Mouse (Mus musculus): ENCODE measurements around the gene Grin2d. TPM values are rescaled to one million over a fixed set of nuclear protein-coding genes. Genes with fewer than 3 reads are reported as not detected.

Grin2d gene
- polyA plus RNA-seq, 1 experiment from 2014 or later: 0.40 TPM

GRCm38 (mm10) chr7:45880531-45880930 lies 2.4 kb upstream of the Grin2d start:
- no peak for ATAC-seq (ENCODE audit: low read depth)
- no peak overlapping the region for H3K9ac ChIP-seq (ENCODE audit: low read length)
- no peak overlapping the region for H3K27ac ChIP-seq (ENCODE audit: low read length)
- H3K9me3 ChIP-seq (ENCODE audit: control insufficient read depth, low read length): no peaks in the 10 kb centered on the region
- H3K4me3 ChIP-seq (ENCODE audit: low read length): no peak overlapping the region
- H3K4me1 ChIP-seq (replicated peaks; ENCODE audit: control insufficient read depth, insufficient read depth, low read length): no peaks in the 10 kb centered on the region
- WGBS: 93% methylated on average over 4 of the region's 4 CpGs
- no peaks in the 10 kb centered on the region for H3K27me3 ChIP-seq (ENCODE audit: control insufficient read depth, insufficient read depth, low read depth, low read length)
- H3K36me3 ChIP-seq (ENCODE audit: control insufficient read depth, insufficient read depth, low read length): peaks cover 68% of the 10 kb centered on the region
- no peak overlapping the region for H3K4me2 ChIP-seq (ENCODE audit: low read depth, low read length)

DNA sequence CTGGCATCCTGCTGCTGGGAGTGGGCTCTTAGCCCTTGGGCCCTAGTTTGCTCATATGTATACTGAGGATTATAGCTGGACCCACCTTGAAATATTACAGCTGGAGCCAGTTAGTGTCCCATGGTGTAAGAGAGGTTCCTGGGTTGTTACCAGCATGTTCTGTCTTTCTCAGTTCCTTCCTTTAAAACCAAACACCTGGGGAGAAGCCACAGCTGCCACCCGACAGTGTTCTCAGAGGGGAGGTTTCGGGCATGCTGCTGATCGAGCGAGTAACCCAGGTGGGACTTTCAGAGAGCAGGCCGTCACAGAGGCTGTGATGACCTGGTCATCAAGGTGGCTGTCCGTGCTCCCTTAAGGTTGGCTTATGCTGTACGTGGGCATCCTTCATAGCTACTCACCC lies 1.3 kb downstream of the Grin2d start:
- no peak overlapping the region for H3K27ac ChIP-seq (ENCODE audit: low read length)
- ATAC-seq (ENCODE audit: low read depth): no peak
- H3K27me3 ChIP-seq (ENCODE audit: control insufficient read depth, insufficient read depth, low read depth, low read length): peaks cover 2% of the 10 kb centered on the region; the same call in 1 of the 2 replicates
- H3K9me3 ChIP-seq (ENCODE audit: control insufficient read depth, low read length): no peaks in the 10 kb centered on the region
- H3K9ac ChIP-seq (ENCODE audit: low read length): no peak overlapping the region
- 94% methylated on average over 7 of the region's 7 CpGs for WGBS
- H3K4me1 ChIP-seq (replicated peaks; ENCODE audit: control insufficient read depth, insufficient read depth, low read length): peaks cover 17% of the 10 kb centered on the region
- peaks cover 52% of the 10 kb centered on the region for H3K36me3 ChIP-seq (ENCODE audit: control insufficient read depth, insufficient read depth, low read length)
- H3K4me3 ChIP-seq (ENCODE audit: low read length): no peak overlapping the region
- H3K4me2 ChIP-seq (ENCODE audit: low read depth, low read length): no peak overlapping the region

GRCm38 (mm10) chr7:45873061-45873947 lies 4.9 kb downstream of the Grin2d start:
- peak; percentile 52 for ATAC-seq (ENCODE audit: low read depth)
- peaks cover 28% of the 10 kb centered on the region for H3K27me3 ChIP-seq (ENCODE audit: control insufficient read depth, insufficient read depth, low read depth, low read length)
- H3K4me1 ChIP-seq (replicated peaks; ENCODE audit: control insufficient read depth, insufficient read depth, low read length): peaks cover 30% of the 10 kb centered on the region
- H3K27ac ChIP-seq (ENCODE audit: low read length): peak overlapping the region; percentile 91
- H3K9ac ChIP-seq (ENCODE audit: low read length): peak overlapping the region; percentile 97
- WGBS: under 1% methylated on average over 28 of the region's 28 CpGs
- H3K9me3 ChIP-seq (ENCODE audit: control insufficient read depth, low read length): no peaks in the 10 kb centered on the region
- peaks cover 24% of the 10 kb centered on the region for H3K36me3 ChIP-seq (ENCODE audit: control insufficient read depth, insufficient read depth, low read length)
- peak overlapping the region; percentile 62 for H3K4me3 ChIP-seq (ENCODE audit: low read length)
- H3K4me2 ChIP-seq (ENCODE audit: low read depth, low read length): peak overlapping the region; percentile 81

- Histone ChIP-seq H3K4me1 (replicated peaks; ENCODE audit: control insufficient read depth, insufficient read depth, low read length) (peaks cover 34% of the 10 kb centered on the region), H3K36me3 (ENCODE audit: control insufficient read depth, insufficient read depth, low read length) (peaks cover 20% of the 10 kb centered on the region), H3K4me3 (ENCODE audit: low read length) (peak within 1 kb of the TSS; percentile 62), H3K27me3 (ENCODE audit: control insufficient read depth, insufficient read depth, low read depth, low read length) (peaks cover 28% of the 10 kb centered on the region), H3K9me3 (ENCODE audit: control insufficient read depth, low read length) (no peaks in the 10 kb centered on the region), H3K27ac (ENCODE audit: low read length) (peak within 1 kb of the TSS; percentile 91), H3K9ac (ENCODE audit: low read length) (peak within 1 kb of the TSS; percentile 97), H3K4me2 (ENCODE audit: low read depth, low read length) (peak within 1 kb of the TSS; percentile 81)
- WGBS: under 1% methylated on average over 18 of the region's 18 CpGs
- peak; percentile 86 for ATAC-seq (ENCODE audit: low read depth)
Measured at GRCm38 (mm10) chr7:45872624-45873023, 5.6 kb downstream of the Grin2d start, which contains the start of gene Kdelr1. TSS of gene Kdelr1 (plus strand) at chr7:45872772.

GRCm38 (mm10) chr7:45870282-45871058 lies 7.7 kb downstream of the Grin2d start:
- 3% methylated on average over 30 of the region's 30 CpGs for WGBS
- H3K27me3 ChIP-seq (ENCODE audit: control insufficient read depth, insufficient read depth, low read depth, low read length): peaks cover 28% of the 10 kb centered on the region
- H3K9me3 ChIP-seq (ENCODE audit: control insufficient read depth, low read length): no peaks in the 10 kb centered on the region
- no peak for ATAC-seq (ENCODE audit: low read depth)
- peak overlapping the region; percentile 34 for H3K9ac ChIP-seq (ENCODE audit: low read length)
- H3K36me3 ChIP-seq (ENCODE audit: control insufficient read depth, insufficient read depth, low read length): peaks cover 9% of the 10 kb centered on the region; the same call in 1 of the 2 replicates
- peak overlapping the region; percentile 42 for H3K4me2 ChIP-seq (ENCODE audit: low read depth, low read length)
- H3K27ac ChIP-seq (ENCODE audit: low read length): no peak overlapping the region
- H3K4me1 ChIP-seq (replicated peaks; ENCODE audit: control insufficient read depth, insufficient read depth, low read length): peaks cover 35% of the 10 kb centered on the region
- H3K4me3 ChIP-seq (ENCODE audit: low read length): 0 out of 2 replicates have a peak overlapping the region, but pooled peaks have one; percentile 0

GRCm38 (mm10) chr7:45869787-45870186 lies 8.4 kb downstream of the Grin2d start:
- no peak for ATAC-seq (ENCODE audit: low read depth)
- Histone ChIP-seq H3K27me3 (ENCODE audit: control insufficient read depth, insufficient read depth, low read depth, low read length) (peaks cover 28% of the 10 kb centered on the region), H3K36me3 (ENCODE audit: control insufficient read depth, insufficient read depth, low read length) (peaks cover 5% of the 10 kb centered on the region; the same call in 1 of the 2 replicates), H3K9ac (ENCODE audit: low read length) (peak overlapping the region; percentile 43; the same call in 1 of the 2 replicates), H3K9me3 (ENCODE audit: control insufficient read depth, low read length) (no peaks in the 10 kb centered on the region), H3K4me3 (ENCODE audit: low read length) (no peak overlapping the region; the same call in 1 of the 2 replicates), H3K27ac (ENCODE audit: low read length) (no peak overlapping the region), H3K4me1 (replicated peaks; ENCODE audit: control insufficient read depth, insufficient read depth, low read length) (peaks cover 31% of the 10 kb centered on the region), H3K4me2 (ENCODE audit: low read depth, low read length) (peak overlapping the region; percentile 29)
- WGBS: 4% methylated on average over 9 of the region's 14 CpGs

- Histone ChIP-seq H3K4me1 (replicated peaks; ENCODE audit: control insufficient read depth, insufficient read depth, low read length) (peaks cover 25% of the 10 kb centered on the region), H3K27me3 (ENCODE audit: control insufficient read depth, insufficient read depth, low read depth, low read length) (peaks cover 28% of the 10 kb centered on the region), H3K4me3 (ENCODE audit: low read length) (no peak overlapping the region; the same call in 1 of the 2 replicates), H3K27ac (ENCODE audit: low read length) (no peak overlapping the region), H3K9me3 (ENCODE audit: control insufficient read depth, low read length) (no peaks in the 10 kb centered on the region), H3K36me3 (ENCODE audit: control insufficient read depth, insufficient read depth, low read length) (no peaks in the 10 kb centered on the region), H3K9ac (ENCODE audit: low read length) (peak overlapping the region; percentile 43; the same call in 1 of the 2 replicates), H3K4me2 (ENCODE audit: low read depth, low read length) (peak overlapping the region; percentile 29)
- 28% methylated on average over 8 of the region's 8 CpGs for WGBS
- no peak for ATAC-seq (ENCODE audit: low read depth)
Measured at GRCm38 (mm10) chr7:45869107-45869670, 9.0 kb downstream of the Grin2d start.

DNA sequence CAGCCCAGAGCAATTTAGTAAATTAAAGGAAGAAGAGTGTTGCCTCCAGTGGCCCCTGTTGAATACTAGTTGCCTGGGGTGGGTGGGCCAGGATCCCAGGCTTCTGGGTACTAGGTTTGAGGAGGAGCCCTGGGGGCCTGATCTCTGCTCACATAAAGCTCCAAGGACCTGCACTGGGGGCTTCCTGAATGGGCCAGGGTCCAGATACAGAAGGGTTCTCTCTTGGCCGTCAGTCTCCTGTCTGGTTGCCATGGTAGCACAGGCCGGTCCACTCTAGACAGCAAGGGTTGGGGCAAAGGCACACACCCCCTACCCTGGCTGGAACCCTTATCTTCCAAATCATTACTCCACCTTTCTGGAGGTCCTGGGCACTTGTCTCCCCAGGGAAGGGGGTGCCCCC lies 10.3 kb downstream of the Grin2d start:
- no peaks in the 10 kb centered on the region for H3K9me3 ChIP-seq (ENCODE audit: control insufficient read depth, low read length)
- no peak for ATAC-seq (ENCODE audit: low read depth)
- no peak overlapping the region for H3K9ac ChIP-seq (ENCODE audit: low read length)
- no peaks in the 10 kb centered on the region for H3K36me3 ChIP-seq (ENCODE audit: control insufficient read depth, insufficient read depth, low read length)
- 21% methylated on average over 2 of the region's 2 CpGs for WGBS
- peaks cover 18% of the 10 kb centered on the region; the same call in 1 of the 2 replicates for H3K4me1 ChIP-seq (replicated peaks; ENCODE audit: control insufficient read depth, insufficient read depth, low read length)
- no peak overlapping the region for H3K4me3 ChIP-seq (ENCODE audit: low read length)
- H3K27ac ChIP-seq (ENCODE audit: low read length): no peak overlapping the region
- H3K4me2 ChIP-seq (ENCODE audit: low read depth, low read length): no peak overlapping the region
- H3K27me3 ChIP-seq (ENCODE audit: control insufficient read depth, insufficient read depth, low read depth, low read length): peaks cover 28% of the 10 kb centered on the region
